Mouse (Mus musculus): ENCODE data around the gene Il20ra. TPM values are rescaled to one million over a fixed set of nuclear protein-coding genes. Genes with fewer than 3 reads are reported as not detected.
A peak's percentile ranks its signal among the peaks of the same experiment; 100 is the strongest.

Il20ra gene
- not detected in 2 replicates for polyA plus RNA-seq (2012; ENCODE audit: insufficient read depth, insufficient read length, low replicate concordance, missing spikeins)

DNA sequence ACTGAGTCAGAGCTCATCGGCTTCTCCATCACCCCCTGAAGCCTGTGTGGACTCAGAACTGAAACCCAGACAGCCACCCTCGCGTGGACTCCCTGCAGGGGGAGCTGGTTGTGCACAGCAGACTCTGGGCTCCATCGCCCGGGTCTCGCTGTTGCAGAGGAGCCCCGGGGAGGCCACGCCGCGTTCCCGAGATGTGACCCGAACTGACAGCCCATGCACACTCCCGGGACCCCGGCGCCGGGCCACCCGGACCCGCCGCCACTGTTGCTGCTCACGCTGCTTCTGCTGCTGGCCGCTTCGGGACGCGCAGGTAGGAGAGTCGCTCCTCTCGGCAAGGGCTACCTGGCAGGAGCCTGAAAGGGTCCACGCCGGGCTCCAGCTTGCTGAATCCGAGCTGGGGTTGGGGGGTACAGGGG lies at the start of gene Il20ra:
TSS of gene Il20ra (plus strand) at position 150 of the 416 bp plus-strand sequence.
- H3K4me3 ChIP-seq (ENCODE audit: insufficient read depth, low read depth, low read length) = peak within 1 kb of the TSS; percentile 66
- WGBS = under 1% methylated on average over 29 of the region's 29 CpGs
- H3K4me1 ChIP-seq (ENCODE audit: control insufficient read depth, insufficient read depth, low read length) = peaks cover 6% of the 10 kb centered on the region; the same call in 1 of the 2 replicates
- no peak within 1 kb of the TSS for H3K27ac ChIP-seq (ENCODE audit: insufficient read depth, low read depth, low read length)
- TF ChIP-seq CTCF (IDR thresholded peaks at IDR 0.05; ENCODE audit: insufficient read depth, low read depth, low read length) (peak; percentile 54; the same call in 1 of the 2 replicates), POLR2A (IDR thresholded peaks at IDR 0.05; ENCODE audit: insufficient read depth, low read depth, low read length) (no peak)

DNA sequence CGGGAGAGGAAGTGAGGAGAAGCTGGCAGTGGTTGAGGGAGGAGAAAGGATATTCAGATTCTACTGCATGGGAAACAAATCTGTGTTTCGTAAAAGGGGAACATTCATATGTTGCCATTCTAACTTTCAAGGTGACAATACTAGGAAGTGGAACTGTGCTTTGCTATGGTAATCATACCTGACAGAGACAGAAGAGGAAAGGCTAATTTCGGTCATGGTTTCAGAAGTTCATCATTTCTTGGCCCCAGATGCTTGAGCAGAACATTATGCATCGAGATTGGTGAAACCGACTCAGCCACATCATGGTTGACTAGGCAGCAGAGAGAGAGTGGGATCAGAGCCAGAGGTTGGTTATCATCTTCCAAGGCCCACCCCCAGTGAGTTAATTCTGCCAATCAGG lies 43.4 kb upstream of the Il20ra start:
- Histone ChIP-seq H3K27ac (ENCODE audit: insufficient read depth, low read depth, low read length) (no peak overlapping the region), H3K4me1 (ENCODE audit: control insufficient read depth, insufficient read depth, low read length) (no peaks in the 10 kb centered on the region), H3K4me3 (ENCODE audit: insufficient read depth, low read depth, low read length) (no peak overlapping the region)
- TF ChIP-seq POLR2A (IDR thresholded peaks at IDR 0.05; ENCODE audit: insufficient read depth, low read depth, low read length) (no peak), CTCF (IDR thresholded peaks at IDR 0.05; ENCODE audit: insufficient read depth, low read depth, low read length) (no peak)
- 79% methylated on average over 5 of the region's 5 CpGs for WGBS

DNA sequence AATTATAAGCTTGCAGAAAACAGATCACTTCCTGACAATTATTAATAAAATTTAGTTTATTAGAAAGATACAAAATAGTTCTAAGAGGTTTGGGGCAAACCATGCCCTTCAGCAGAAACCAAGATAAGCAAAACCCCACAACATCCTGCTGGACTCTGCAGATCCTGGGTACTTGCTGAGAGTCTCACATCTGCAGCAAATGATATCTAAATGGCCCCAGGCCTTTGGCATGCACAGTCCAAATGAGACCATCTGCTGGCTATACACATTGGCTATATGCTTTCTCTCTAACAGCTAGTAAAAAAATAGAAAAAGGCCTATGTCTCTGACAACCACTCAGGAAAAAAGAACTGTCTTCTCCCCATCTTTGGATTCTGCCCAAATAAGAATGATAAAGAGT lies 40.4 kb upstream of the Il20ra start:
- H3K4me3 ChIP-seq (ENCODE audit: insufficient read depth, low read depth, low read length) = no peak overlapping the region
- TF ChIP-seq POLR2A (IDR thresholded peaks at IDR 0.05; ENCODE audit: insufficient read depth, low read depth, low read length) = no peak
- no peaks in the 10 kb centered on the region for H3K4me1 ChIP-seq (ENCODE audit: control insufficient read depth, insufficient read depth, low read length)
- H3K27ac ChIP-seq (ENCODE audit: insufficient read depth, low read depth, low read length) = no peak overlapping the region

DNA sequence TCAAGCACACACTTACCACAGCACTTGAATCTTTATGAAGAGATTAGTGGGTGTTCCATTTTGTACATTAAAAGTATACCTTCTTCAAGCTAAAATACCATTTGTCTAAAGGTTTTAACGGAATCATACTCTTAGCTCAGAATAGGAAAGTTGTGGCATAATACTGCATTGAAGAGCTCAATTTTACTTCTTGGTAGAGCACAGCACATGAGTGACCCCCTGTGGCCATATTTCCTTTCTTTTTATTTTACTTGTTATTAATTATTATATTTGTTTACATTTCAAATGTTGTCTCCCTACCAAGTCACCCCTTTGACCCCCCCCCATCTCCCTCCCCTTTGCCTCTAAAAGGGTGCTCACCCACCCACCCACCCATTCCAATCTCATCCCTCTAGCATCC lies 39.2 kb upstream of the Il20ra start:
- no peak overlapping the region for H3K4me3 ChIP-seq (ENCODE audit: insufficient read depth, low read depth, low read length)
- H3K27ac ChIP-seq (ENCODE audit: insufficient read depth, low read depth, low read length) = no peak overlapping the region
- H3K4me1 ChIP-seq (ENCODE audit: control insufficient read depth, insufficient read depth, low read length) = no peaks in the 10 kb centered on the region
- WGBS = 86% methylated on average over 1 of the region's 1 CpGs
- TF ChIP-seq POLR2A (IDR thresholded peaks at IDR 0.05; ENCODE audit: insufficient read depth, low read depth, low read length) (no peak), CTCF (IDR thresholded peaks at IDR 0.05; ENCODE audit: insufficient read depth, low read depth, low read length) (no peak)

DNA sequence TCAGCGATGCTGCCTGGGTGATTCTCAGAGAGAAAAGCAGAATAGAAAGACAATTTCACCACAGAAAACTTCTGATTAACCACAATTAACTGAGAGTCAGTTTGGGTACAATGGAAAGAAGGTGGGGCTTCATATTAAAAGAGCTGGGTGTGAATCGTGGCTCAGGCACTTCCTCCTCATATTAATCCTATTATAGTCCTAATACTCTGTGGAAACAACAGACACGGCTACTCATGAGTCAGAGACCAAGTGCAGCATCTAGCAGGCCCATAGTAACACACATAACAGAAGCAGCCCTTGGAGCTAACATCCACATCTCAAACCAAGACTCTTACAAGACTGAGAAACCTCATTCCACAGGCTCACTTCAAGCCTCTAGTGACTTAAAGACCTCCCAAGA lies 24.7 kb upstream of the Il20ra start:
- Histone ChIP-seq H3K27ac (ENCODE audit: insufficient read depth, low read depth, low read length) (no peak overlapping the region), H3K4me1 (ENCODE audit: control insufficient read depth, insufficient read depth, low read length) (no peaks in the 10 kb centered on the region), H3K4me3 (ENCODE audit: insufficient read depth, low read depth, low read length) (no peak overlapping the region)
- TF ChIP-seq CTCF (IDR thresholded peaks at IDR 0.05; ENCODE audit: insufficient read depth, low read depth, low read length) (no peak), POLR2A (IDR thresholded peaks at IDR 0.05; ENCODE audit: insufficient read depth, low read depth, low read length) (no peak)
- WGBS = 61% methylated on average over 3 of the region's 3 CpGs

DNA sequence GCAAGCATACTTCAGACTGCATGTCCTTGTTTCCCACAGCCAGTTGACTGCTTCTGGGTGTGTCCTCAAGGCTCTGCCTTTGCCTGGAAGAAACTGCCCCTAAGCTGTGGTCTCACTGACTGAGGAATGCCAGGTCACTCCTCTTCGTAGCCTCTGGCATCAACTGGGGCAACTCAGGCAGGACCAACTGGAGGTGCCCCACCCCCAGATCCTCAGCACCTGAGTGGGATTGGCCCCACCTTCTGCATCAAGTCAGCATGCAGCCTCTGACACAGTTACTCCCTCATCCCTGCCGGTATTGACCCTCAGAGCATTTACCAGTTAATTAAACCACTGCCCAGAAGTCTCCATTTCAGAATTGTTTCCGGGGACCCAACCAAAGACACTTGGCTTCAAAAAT lies 21.1 kb upstream of the Il20ra start:
- H3K4me1 ChIP-seq (ENCODE audit: control insufficient read depth, insufficient read depth, low read length) = no peaks in the 10 kb centered on the region
- TF ChIP-seq POLR2A (IDR thresholded peaks at IDR 0.05; ENCODE audit: insufficient read depth, low read depth, low read length) (no peak), CTCF (IDR thresholded peaks at IDR 0.05; ENCODE audit: insufficient read depth, low read depth, low read length) (no peak)
- no peak overlapping the region for H3K27ac ChIP-seq (ENCODE audit: insufficient read depth, low read depth, low read length)
- no peak overlapping the region for H3K4me3 ChIP-seq (ENCODE audit: insufficient read depth, low read depth, low read length)
- 90% methylated on average over 3 of the region's 3 CpGs for WGBS

DNA sequence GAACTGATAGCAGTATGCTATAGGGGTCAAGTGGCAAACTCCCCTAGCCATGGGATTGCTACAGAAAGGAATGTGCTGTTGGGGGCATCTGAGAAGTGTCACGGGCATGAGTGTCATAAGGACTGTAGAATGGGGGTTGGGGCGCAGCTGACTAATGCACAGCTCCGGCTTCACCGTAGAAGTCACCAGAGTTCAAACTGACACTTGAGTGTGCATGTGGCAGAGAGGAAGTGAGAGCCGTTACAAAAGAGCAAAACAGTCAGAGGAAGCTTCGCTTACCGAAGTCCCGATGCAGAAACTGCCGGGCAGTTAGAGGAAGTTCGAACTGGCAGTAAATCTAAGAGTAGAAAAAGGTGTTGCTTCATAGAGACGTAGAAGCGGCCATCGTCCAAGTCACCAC lies 20.6 kb upstream of the Il20ra start:
- H3K4me1 ChIP-seq (ENCODE audit: control insufficient read depth, insufficient read depth, low read length) = no peaks in the 10 kb centered on the region
- no peak overlapping the region for H3K4me3 ChIP-seq (ENCODE audit: insufficient read depth, low read depth, low read length)
- WGBS = 90% methylated on average over 13 of the region's 13 CpGs
- H3K27ac ChIP-seq (ENCODE audit: insufficient read depth, low read depth, low read length) = peak overlapping the region; percentile 48; the same call in 1 of the 2 replicates
- TF ChIP-seq POLR2A (IDR thresholded peaks at IDR 0.05; ENCODE audit: insufficient read depth, low read depth, low read length) (no peak), CTCF (IDR thresholded peaks at IDR 0.05; ENCODE audit: insufficient read depth, low read depth, low read length) (no peak)

DNA sequence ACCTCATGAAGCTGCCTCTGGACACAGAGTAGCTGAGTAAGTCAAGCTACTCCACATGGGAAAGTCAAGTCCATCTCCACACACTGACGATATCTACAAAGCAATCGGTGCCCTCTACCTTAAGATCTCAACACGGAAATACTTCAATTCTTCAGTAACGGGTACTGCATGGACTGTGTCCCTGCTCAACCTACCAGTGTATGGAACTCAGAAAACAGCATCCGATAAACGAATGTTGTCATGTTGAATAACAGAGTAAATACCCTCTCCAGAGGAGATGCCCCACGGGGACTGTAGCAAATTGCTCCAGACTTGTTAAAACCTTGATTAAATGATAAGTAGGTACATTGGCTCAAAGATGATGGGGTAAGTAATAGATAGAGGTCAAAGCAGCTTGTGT lies 20.0 kb upstream of the Il20ra start:
- Histone ChIP-seq H3K27ac (ENCODE audit: insufficient read depth, low read depth, low read length) (peak overlapping the region; percentile 48; the same call in 1 of the 2 replicates), H3K4me1 (ENCODE audit: control insufficient read depth, insufficient read depth, low read length) (no peaks in the 10 kb centered on the region), H3K4me3 (ENCODE audit: insufficient read depth, low read depth, low read length) (no peak overlapping the region)
- 88% methylated on average over 7 of the region's 7 CpGs for WGBS
- TF ChIP-seq POLR2A (IDR thresholded peaks at IDR 0.05; ENCODE audit: insufficient read depth, low read depth, low read length) = no peak
- TF ChIP-seq CTCF (IDR thresholded peaks at IDR 0.05; ENCODE audit: insufficient read depth, low read depth, low read length) = no peak

DNA sequence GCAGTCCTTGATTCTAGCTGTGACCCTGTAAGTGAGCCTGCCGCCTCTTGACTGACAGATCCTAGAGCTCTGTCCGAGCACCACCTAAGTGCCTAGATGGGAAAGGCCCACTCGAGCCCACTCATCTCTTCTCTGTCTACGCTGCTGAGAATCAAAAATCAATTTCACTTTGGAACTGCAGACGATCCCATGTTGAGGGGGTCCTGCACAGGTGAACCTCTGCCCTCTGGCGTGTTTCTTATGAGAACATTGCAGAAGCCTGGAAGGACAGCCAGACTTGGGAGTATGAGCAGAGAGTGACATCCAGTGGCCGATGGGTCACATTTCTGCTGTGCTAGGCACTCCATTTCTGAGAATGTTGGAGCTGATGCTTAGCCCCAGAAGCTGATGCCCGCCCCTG lies 19.4 kb upstream of the Il20ra start:
- WGBS = 68% methylated on average over 8 of the region's 8 CpGs
- no peaks in the 10 kb centered on the region for H3K4me1 ChIP-seq (ENCODE audit: control insufficient read depth, insufficient read depth, low read length)
- H3K27ac ChIP-seq (ENCODE audit: insufficient read depth, low read depth, low read length) = no peak overlapping the region
- no peak overlapping the region for H3K4me3 ChIP-seq (ENCODE audit: insufficient read depth, low read depth, low read length)
- no peak for TF ChIP-seq CTCF (IDR thresholded peaks at IDR 0.05; ENCODE audit: insufficient read depth, low read depth, low read length)
- no peak for TF ChIP-seq POLR2A (IDR thresholded peaks at IDR 0.05; ENCODE audit: insufficient read depth, low read depth, low read length)

DNA sequence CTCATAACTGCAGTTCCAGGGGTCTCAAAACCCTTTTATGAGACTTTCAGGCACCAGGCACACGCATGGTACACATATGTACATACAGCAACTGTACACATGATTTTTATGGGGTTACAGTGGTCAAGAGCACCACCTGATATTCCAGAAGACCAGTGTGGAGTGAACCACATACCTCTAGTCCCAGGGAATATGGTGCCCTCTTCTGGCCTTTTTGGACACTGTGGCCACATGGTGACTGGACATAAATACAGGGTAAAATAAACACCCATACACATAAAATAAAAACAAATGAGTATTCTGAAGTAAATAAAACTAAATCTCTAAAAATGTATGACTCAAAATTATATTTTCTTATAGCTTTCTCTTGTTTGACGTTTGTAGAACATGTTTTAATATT lies 18.7 kb upstream of the Il20ra start:
- Histone ChIP-seq H3K4me3 (ENCODE audit: insufficient read depth, low read depth, low read length) (no peak overlapping the region), H3K4me1 (ENCODE audit: control insufficient read depth, insufficient read depth, low read length) (no peaks in the 10 kb centered on the region)
- 83% methylated on average over 2 of the region's 2 CpGs for WGBS

More for the DNA sequence above, 18.7 kb upstream of the Il20ra start:
- no peak overlapping the region for H3K27ac ChIP-seq (ENCODE audit: insufficient read depth, low read depth, low read length)
- TF ChIP-seq CTCF (IDR thresholded peaks at IDR 0.05; ENCODE audit: insufficient read depth, low read depth, low read length) (no peak), POLR2A (IDR thresholded peaks at IDR 0.05; ENCODE audit: insufficient read depth, low read depth, low read length) (no peak)
